Mouse (Mus musculus) ZHBTc4 (cell line): ENCODE data around the gene Cnst.
A peak's percentile ranks its signal among the peaks of the same experiment; 100 is the strongest.
"Not testable (repeated sequence)": the region's sequence is repeated elsewhere in the genome, so short reads cannot be mapped to it uniquely, and the experiment has no call there.

Experiments
- DNase-seq: peaks from one replicate; pipeline ENCODE4 v3.0.0-alpha.2; 2011; ENCODE audit warnings: low read depth, low spot score

Cnst gene

GRCm38 (mm10) chr1:179645101-179645979 lies 99.2 kb downstream of the Cnst start:
- peak; percentile 90 for DNase-seq

- DNase-seq, result no peak
Observed at GRCm38 (mm10) chr1:179645980-179646268, 99.8 kb downstream of the Cnst start.

- DNase-seq, result not testable (repeated sequence)
Observed at GRCm38 (mm10) chr1:179648678-179649077, 102.5 kb downstream of the Cnst start.

- no peak for DNase-seq
Observed at GRCm38 (mm10) chr1:179649324-179649723, 103.2 kb downstream of the Cnst start.

- peak; percentile 57 for DNase-seq
Observed at GRCm38 (mm10) chr1:179650284-179650683, 104.1 kb downstream of the Cnst start.

- DNase-seq, result peak; percentile 77
Observed at GRCm38 (mm10) chr1:179651224-179651623, 105.1 kb downstream of the Cnst start.

GRCm38 (mm10) chr1:179663065-179663464 lies 116.9 kb downstream of the Cnst start:
- no peak for DNase-seq

- DNase-seq, result peak; percentile 92
Observed at GRCm38 (mm10) chr1:179664309-179664930, 118.2 kb downstream of the Cnst start.

GRCm38 (mm10) chr1:179666971-179667370 lies 120.8 kb downstream of the Cnst start:
- DNase-seq, result no peak

GRCm38 (mm10) chr1:179667450-179667849 lies 121.3 kb downstream of the Cnst start:
- no peak for DNase-seq

- DNase-seq, result peak; percentile 80
Observed at GRCm38 (mm10) chr1:179668013-179668805, 122.0 kb downstream of the Cnst start, which contains the start of gene Sccpdh. Gene Sccpdh, plus strand, starts transcription at chr1:179668210.

- no peak for DNase-seq
Observed at GRCm38 (mm10) chr1:179668836-179669537, 122.8 kb downstream of the Cnst start.

GRCm38 (mm10) chr1:179674355-179674754 lies 128.2 kb downstream of the Cnst start:
- DNase-seq, result no peak

- peak; percentile 89 for DNase-seq
Observed at GRCm38 (mm10) chr1:179677031-179677430, 130.9 kb downstream of the Cnst start.
